Mouse (Mus musculus) cerebellum, adult 9-11 months (tissue): ENCODE results near the gene B4galt5.
A peak's percentile ranks its signal among the peaks of the same experiment; 100 is the strongest.

Experiments
- DNase-seq: peaks from one replicate; pipeline ENCODE4 v3.0.0; 2022

B4galt5 gene

GRCm38 (mm10) chr2:167250003-167250735 is 98.8 kb downstream of the B4galt5 start:
- DNase-seq, result peak; percentile 14

- no peak for DNase-seq
Observed at GRCm38 (mm10) chr2:167249591-167249990, 99.4 kb downstream of the B4galt5 start.
